Mouse (Mus musculus) small intestine, adult 2 months (tissue): ENCODE measurements around the gene Bckdhb.
"Not testable (repeated sequence)": the region's sequence is repeated elsewhere in the genome, so short reads cannot be mapped to it uniquely, and the experiment has no call there.

ENCODE experiments used
- CTCF ChIP-seq: fragments of 200-500 bp; IDR thresholded peaks from 2 replicates; pipeline ENCODE4 v1.5.1; 2012; ENCODE audit warnings: low read depth, mild to moderate bottlenecking, control low read depth, inconsistent platforms, low read length, moderate library complexity, mixed read lengths; ENCODE audit not compliant: insufficient replicate concordance, insufficient read length; ENCODE audit errors: extremely low read depth
- POLR2A ChIP-seq: fragments of 200-500 bp; IDR thresholded peaks from 2 replicates; pipeline ENCODE4 v1.6.1; 2012; ENCODE audit warnings: low read depth, mild to moderate bottlenecking, control low read depth, inconsistent platforms, low read length, moderate library complexity

DNA sequence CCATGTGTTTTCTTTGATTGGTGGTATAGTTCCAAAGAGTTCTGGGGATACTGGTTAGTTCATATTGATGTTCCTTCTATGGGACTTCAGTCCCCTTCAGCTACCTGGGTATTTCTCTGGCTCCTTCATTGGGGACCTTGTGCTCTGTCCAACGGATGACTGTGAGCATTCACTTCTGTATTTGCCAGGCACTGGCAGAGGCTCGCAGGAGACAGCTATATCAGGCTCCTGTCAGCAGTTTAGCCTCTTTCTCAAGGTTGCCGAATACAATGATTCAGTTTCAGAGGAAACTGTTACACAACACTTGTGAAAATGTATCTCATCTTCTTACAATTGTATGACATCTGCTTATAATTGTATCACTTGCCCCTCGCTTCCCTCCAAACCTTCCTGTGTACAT, 135.8 kb downstream of the Bckdhb start:
- not testable (repeated sequence) for TF ChIP-seq POLR2A, CTCF
